Mouse (Mus musculus) ES-E14 (cell line): Measurements from ENCODE around the gene Zfp697.

Source experiments
- CHD2 ChIP-seq: IDR thresholded peaks from 2 replicates; pipeline ENCODE4 v1.6.1; 2014; ENCODE audit warnings: mild to moderate bottlenecking, low read depth, low read length, inconsistent platforms
- HCFC1 ChIP-seq: IDR thresholded peaks from 2 replicates; pipeline ENCODE4 v1.6.1; 2012; ENCODE audit warnings: low read length, inconsistent platforms, borderline replicate concordance; ENCODE audit not compliant: insufficient read depth
- MAFK ChIP-seq: IDR thresholded peaks from 2 replicates; pipeline ENCODE4 v1.6.1; 2014; ENCODE audit warnings: mild to moderate bottlenecking, low read depth, low read length, inconsistent platforms; ENCODE audit not compliant: insufficient read depth
- ZNF384 ChIP-seq: IDR thresholded peaks from 2 replicates; pipeline ENCODE4 v1.6.1; 2012; ENCODE audit warnings: low read depth, low read length, inconsistent platforms

- TF ChIP-seq MAFK = no peak
- no peak for TF ChIP-seq HCFC1
- no peak for TF ChIP-seq CHD2
- no peak for TF ChIP-seq ZNF384
These were observed 46.8 kb downstream of the Zfp697 start for GRCm38 (mm10) chr3:98428928-98429525.
